Mouse (Mus musculus) mesoderm, embryonic 11.5 days (tissue): ENCODE results near the gene Ago4.
A peak's percentile ranks its signal among the peaks of the same experiment; 100 is the strongest.

Source experiments
- DNase-seq: peaks from one replicate; pipeline ENCODE4 v3.0.0-alpha.2; 2012; ENCODE audit warnings: low read depth, low spot score

The Ago4 gene

DNA sequence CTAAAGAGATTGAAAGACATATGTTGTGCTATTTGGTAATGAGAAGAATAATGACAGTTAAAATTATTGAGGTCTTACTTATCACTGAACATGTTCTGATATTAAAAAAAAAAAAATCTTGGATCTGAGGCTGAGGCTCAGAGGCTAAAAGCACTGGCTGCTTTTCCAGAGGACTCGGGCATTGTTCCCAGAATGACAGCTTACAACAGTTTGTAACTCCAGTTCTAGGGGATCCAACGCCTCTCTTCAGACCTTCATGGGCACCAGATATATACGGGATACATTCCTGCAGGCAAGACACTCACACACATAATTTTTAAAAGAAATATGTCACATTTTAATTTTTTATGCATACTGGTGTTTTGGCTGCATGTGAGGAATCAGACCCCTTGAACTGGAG lies 7.1 kb downstream of the Ago4 start:
- no peak for DNase-seq

DNA sequence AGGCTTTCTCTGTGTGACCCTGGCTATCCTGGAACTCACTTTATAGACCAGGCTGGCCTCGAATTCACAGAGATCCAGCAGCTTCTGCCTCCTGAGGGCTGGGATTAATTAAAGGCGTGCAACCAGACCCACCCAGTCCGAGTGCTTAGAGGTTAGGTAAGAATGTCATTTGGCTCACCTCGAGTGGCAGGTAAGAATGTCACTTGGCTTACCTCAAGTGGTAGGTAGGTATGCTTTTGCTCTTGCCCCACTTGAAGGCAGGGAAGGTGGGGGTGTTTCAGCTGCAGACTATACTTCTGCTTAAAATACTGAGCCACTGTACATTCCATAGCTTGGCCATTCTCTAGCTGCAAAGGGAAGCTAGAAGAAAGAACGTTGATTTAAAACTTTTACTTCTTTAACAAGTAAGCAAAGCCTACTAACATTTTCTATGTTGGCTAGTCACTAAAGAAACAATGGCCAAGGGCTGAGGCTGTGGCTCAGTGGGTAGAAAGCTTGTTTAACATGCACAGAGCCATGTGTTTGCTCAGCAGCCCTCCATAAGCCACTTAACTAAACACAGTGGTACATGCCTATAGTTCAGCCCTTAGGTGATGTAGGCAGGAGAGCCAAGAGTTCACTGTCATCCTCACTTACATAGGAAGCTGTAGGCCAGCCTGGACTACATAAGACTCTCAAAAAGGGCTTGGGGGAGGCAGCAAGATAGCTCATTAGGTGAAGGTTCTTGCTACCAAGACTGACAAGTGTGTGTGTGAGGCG lies 20.8 kb downstream of the Ago4 start:
- no peak for DNase-seq

DNA sequence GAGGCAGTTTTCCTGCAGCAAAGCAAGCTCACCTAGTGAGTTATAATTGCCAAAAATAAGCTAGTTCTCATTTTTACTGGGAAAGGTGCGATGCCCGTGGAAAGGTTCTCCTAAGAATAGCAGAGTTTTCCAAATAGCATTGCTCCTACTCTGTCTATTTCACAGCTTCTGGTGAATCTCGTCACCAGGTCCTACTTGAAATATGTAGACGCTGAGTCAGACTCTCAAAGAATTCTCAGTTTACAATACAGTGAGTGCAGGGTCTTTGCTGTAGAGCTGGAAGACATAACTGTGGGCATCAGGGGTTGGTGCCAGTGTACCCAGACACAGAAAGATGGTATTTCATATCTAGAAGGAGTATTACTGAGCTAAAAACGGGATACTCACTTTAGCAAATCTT lies 22.3 kb downstream of the Ago4 start:
- no peak for DNase-seq

DNA sequence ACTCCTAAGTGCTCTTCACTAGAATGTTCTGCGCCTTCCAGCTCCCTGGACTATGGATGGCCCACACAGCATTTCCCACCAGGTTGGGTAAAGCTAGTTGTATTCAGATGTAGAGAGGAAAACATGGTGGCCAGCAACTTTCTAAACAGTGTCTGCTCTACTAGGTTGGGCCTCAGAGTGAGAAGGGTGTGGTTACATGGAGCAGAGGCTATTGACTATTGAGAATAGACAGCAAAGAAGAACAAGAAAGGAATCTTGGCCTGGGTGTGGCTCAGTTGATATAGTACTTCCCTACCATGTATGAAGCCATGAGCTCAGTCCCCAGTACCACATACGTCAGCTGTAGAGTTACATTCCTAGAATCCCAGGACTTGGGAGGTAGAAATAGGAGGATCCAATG lies 24.2 kb downstream of the Ago4 start:
- DNase-seq = no peak

DNA sequence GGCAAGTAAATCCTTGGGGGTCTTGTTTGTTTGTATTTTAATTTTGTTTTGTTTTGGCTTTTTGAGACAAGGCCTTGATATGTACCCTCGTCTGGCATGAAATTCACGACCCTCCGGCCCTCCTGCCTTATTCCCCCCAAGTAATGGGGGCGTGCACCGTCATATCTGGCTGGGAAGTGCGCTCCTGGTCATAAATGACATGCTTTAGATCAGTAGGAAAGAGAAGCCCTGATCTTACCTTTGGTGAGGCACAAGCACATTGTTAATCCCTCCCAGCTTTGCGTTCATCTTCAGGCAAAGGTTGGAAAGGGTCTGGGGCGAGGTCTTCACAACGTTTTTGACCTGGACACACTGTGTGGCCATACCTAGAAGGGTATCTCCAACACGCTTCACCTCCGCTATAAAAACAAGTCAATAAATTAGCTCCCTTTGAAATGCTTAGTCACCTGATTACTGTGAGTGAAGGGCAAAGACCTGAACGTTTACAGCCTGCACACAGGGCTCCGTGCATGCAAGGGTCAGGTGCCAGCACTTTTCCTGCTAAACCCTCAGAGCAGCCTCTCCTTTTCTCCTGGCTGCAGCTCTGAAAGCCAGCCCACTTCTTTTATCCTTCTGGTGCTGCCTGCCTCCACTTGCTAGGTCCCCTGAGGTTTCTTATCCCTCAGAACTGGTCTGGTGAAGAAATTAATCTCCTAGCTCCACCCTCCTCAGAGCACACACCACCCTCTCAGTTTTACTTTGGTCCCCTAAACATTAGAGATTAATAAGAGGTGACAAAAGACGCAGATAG lies 25.0 kb downstream of the Ago4 start:
- no peak for DNase-seq

DNA sequence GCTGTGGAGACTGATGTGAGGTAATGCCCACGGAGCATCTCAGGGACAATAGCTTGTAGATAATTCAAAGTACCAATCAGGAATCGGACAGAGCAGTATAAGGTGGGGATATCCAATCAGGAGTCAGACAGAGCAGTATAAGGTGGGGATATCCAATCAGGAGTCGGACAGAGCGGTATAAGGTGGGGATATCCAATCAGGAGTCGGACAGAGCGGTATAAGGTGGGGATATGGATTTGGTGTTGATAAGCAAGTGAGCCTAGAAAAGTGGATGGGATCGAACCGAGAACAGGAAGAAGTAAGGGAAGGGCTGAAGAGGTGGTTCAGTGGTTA lies 30.3 kb downstream of the Ago4 start:
- DNase-seq = no peak

DNA sequence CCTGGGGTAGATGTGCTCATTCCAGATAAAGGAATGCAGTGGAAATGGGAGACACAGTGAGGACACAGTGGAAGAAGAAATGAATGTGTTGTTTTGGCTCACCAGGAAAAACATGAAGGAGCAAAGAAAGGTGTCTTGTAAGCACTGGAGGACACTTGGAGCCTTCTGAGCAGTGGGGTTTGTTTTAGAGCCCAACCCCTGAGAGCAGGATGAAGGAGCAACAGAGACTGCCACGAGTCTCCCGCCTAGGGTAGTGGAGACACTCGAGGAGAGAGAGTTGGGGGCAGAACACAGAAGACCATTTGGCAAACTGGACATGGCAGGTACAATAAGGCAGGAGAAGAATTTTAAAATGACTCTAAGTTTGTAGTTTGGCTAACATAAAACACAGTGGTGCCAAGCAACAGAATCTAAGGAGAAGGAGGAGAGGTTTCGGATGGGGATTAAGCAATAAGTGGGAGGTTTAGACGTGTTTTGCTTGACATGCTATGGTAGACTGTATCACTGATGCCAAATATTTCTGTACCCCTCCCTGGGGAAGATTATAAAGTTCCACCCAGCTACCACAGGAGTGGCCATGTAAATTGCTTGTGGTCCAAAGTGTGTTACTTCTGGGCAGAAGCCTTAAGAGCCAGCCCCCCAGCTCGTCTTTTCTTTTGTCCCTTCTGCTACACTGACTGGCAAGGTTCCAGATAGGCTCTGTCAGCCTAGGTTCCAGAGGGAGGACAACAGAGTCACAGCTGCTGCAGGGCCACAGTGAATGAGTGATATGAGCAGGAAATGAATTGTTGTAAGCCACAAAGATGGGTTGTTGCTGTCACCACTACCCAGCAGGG lies 30.9 kb downstream of the Ago4 start:
- no peak for DNase-seq

DNA sequence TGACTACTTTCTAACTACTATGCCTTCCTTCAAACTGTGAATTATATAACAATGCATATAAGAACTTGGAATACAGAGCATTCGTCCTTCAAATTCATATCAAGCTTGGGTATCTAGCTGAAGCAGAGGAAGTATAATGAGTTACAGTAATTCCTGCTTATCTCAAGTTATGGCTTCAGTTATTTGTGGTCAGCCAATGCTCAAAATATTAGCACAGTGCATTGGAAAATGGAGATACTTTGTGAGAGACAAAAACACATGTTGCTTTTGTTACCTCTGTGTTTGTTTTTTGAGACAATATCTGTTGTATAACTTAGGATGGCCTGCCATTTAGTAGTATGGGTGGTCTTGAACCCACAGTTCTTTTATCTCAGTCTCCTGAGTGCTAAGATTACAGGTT lies 34.7 kb downstream of the Ago4 start:
- no peak for DNase-seq

DNA sequence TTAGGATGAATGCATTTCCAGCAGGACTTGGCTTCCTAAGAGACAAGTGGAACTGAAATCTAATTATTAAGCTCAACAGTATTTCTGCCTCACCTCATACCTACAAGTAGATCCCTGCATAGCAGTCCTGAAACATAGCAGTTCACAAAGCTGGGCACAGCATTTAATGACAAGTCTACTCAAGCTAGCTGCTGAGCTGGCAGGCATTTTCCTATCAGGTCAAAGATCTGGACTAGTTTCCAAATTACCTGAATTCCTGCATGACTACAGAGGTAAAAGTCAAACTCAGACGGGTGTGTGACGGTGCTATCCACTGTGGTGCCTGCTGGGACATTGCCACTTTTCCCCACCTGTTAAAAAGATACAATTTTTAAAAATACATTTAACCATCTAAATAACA lies 36.3 kb downstream of the Ago4 start:
- no peak for DNase-seq

DNA sequence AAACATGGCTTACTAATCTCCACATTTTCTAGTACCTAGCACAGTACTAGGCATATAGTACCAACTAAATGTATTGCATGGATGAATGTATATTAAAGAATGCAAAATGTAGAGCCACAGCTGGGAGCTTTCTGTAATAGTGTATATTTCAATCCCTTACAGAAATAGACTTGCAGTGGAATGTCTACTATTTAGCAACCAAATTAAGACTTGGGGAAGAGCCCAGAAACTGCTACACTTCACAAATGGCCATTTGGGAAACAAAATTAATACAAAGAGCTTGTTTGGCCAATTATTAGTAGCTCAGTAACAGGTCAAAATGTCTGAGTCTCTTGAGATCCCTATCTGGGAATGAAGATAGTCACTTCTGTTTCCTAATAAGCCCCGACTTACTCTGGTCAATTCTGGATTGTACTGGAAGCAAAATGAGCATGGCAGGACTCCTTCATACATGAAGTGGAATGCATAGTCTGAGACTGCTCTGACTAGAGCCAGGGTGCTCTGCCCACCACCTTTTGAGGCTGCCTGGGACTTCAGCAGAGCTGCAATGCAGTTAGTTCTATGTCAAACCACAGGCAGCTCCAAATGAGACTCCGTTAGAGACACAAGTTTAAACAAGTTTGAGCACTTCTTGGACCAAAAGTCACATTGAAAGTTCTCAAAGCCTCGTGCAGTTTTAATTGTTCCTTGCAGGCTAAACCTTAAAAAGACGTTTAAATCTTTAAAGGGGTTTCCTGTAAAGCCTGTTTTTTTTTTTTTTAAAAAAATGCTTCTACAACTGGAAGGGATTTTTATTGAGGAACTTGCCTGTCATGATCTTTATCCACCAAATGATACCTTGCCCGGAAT lies 37.1 kb downstream of the Ago4 start:
- no peak for DNase-seq

DNA sequence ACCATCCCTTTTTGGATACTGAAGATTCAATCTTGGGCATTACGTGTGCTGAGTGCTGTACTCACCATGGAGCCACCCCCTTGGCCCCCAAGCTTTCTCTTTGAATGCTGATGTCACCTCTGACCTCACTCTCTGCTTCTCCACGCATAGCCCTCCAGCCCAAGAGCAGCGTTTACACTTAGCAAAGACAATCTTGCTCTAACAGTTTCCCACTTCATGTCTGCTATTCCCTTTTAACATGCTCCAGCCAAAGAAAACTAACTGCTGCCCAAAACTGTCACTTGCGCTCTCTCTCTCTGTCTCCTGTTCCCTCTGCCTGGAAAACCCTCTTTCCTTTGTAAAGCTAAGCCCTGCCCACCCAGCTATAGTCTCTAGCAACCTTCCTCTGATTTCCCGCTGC lies 37.8 kb downstream of the Ago4 start:
- DNase-seq = no peak

DNA sequence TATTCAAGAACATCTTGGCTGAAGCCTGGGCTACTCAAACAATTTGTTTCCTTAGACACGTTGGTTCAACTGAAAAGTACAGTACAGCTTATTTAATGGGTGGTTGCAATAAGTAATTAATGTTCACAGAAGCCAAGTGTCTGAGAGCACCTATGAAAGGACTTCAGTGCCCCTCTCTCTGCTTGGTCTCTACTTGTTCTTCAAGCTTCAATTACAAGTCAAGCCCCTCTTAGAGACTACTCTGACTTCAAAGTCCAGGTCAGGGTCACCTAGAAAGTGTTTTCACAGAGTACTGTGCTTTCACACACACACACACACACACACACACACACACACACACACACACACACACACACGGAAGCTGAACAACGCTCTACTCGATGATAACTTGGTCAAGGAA lies 39.9 kb downstream of the Ago4 start:
- DNase-seq = no peak

DNA sequence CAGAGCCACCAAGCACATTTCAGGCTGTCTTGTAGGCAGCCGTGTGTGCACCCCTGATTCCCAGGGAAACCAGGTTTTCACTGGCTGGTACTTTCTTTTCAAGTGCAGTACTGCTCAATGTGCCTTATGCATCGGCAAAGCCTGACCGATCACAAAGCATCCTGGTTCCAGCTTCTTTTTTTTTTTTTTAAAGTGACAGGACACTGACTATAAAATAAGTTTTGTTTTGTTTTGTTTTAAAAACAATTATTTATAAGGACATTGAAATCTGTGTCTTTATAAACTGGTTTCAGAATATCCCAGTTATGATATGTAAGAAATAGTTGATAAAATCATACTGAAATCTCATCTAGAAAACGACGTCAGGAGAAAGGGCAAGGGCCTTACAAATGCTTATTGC lies 41.3 kb downstream of the Ago4 start:
- DNase-seq = no peak

DNA sequence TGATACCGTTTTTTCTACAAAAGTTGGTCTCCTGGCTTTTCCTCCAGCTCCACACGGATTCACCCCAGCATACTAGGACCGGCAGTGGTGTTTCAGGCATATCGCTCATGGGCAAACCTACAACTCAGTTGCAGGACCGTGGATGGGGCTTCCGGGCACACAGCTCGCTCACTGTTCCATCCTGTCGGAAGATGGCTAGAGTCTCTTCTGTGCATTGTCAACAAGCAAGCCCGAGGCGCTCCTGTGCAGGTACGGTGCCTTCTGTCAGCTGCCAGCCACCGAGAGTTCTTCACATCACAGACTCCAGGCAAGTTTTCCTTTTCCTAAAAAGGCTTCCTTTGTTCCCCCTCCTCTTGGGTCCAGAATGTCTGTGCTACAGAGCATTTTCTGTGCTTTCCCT lies 42.5 kb downstream of the Ago4 start:
- no peak for DNase-seq

DNA sequence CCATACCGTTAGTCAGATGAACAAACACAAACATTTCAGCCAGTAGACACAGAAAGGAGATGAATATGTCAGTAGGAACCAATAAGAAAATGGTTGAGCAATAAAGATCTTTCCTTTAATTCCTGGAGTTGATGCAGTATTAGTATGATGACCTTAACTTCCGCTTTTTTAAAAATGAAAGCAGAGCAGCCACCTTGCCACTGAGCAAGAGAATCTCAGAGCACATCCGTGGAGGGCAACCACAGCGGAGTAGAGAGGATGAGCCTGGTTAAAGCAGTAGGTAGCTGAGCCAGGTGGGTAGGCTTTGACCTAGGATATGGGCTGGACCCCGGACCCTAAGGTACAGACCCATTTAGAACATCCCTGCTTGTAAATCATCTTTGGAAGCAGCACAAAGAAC lies 43.5 kb downstream of the Ago4 start:
- no peak for DNase-seq

DNA sequence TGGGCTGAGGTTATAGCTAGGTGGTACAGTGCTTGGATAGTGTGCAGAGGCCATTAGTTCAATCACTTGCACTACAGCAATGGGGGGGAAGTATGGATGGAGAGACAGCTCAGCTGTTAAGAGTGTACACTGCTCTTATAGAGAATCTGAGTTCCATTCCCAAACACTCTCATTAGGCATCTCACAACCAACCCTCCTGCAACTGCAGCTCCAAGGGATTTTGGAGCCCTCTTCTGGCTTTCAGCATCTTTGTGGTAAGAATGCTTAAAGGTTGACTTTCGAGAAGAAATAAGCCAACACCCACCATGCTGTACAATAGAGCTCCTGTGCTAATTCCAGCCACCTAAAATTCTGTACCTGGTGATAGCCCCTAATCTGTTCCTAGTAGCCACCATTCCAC lies 47.1 kb downstream of the Ago4 start:
- no peak for DNase-seq

DNA sequence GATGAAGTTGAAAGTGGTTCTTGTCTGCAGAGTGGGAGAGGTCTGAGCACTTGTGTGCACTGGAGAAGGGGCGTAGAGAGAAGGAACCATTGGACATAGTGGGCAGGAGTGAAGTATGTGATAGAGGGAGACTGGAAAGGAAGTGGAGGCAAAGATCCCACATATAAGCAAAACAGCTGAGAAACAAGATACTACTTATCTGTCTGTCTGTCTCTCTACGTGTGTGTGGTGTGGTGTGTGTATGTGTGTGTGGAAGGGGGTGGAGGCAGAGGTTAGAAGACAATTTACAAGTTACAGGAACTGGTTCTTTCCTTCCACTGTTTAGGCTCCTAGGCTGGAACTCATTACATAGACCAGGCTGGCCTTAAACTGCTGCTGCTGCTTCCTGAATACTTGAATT lies 48.2 kb downstream of the Ago4 start:
- no peak for DNase-seq

DNA sequence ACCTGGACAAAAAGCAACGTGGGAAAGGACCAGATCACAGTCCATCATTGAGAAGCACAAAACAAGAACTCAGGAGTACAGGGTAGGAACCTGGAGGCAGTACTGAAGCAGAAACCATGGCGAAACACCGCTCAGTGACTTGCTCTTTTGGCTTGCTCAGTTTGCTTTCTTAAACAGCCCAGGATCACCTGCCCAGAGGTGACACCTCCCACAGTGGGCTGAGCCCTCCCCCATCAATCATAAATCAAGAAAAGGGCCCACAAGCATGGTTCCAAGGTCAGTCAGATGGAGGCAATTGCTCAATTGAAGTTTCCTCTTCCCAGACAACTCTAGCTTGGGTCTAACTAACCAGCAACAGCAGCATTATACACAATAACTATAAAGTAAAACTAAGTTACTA lies 49.4 kb downstream of the Ago4 start:
- DNase-seq = no peak

DNA sequence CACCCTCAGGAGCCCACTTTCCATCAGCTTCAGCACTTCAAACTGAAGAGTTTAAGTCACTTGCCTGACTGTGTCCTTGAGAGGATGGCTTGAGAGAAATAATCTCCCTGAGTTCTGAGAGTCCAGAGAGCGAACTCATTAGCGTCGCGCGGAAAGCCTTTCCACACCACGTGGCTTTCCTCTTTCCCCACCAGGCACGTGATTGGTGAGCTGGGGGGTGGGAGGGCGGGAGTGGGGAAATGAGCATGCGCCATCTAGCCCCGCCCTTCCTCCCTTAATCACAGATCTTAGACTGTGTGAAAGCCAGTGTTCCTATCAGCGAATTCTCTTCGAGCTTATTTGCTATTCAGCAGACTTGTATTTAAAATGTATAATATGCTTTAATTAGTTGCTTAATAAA lies 50.3 kb downstream of the Ago4 start:
- no peak for DNase-seq

DNA sequence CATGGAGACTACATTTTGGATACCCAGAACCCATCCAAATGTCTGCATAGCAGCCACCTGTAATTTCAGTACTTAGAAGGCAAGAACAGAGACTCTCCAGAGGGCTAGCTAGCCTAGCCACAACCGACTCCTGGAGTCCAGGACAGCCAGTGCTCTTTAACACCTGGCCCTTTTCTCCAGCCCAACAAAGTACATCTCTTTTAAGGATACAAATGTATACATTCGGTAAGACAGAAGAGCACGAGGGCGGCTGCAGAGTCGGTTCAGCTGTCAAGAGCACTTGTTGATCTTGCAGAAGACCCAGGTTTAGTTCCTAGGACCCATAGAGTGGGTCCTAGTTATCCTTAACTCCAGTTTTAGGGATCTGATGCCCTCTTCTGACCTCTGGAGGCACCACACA lies 51.8 kb downstream of the Ago4 start:
- no peak for DNase-seq

DNA sequence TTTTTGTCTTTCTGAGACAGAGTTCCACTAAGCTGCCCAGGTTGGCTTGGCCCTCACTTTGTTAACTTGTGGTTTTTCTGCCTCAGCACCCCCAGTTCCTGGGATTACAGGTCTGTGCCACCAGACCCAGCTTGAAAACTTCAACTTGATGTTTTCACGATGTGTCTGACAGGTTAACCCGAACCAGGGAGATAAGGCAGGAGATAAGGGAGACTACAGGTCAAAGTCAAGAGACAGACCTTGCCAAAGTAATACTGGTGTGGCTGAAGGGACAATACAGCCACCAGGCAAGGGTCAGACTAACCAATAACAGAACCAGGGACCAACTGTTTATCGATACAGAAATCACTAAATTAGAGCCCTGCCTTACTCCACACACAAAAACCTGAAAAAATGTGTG lies 53.0 kb downstream of the Ago4 start:
- no peak for DNase-seq

DNA sequence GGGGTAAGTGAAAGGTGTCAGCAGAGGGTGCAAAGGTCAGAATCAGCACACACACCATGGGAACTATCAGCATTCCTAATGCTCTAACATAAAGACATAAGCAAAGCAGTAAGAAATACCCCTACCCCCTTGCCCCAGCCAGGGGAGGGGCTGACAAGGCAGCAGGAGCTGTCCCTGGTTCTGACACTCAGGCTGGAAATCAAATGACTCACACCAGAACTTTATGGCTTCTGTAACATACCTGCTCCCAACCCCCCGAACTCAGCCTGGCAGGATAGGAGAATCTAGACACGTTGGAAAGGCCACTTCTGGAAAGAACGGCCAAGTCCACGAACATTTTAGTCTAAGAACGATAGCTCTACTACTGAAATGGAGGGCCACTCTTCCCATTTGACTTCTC lies 60.2 kb downstream of the Ago4 start:
- DNase-seq = peak; percentile 27
